Mouse (Mus musculus) lung, postnatal 0 days (tissue): ENCODE results near the gene Clca4b.

Experiments
- CTCF ChIP-seq: IDR thresholded peaks from 2 replicates; pipeline ENCODE4 v1.5.1; 2016; ENCODE audit warnings: antibody characterized with exemption, mild to moderate bottlenecking
- EP300 ChIP-seq: IDR thresholded peaks from 2 replicates; pipeline ENCODE4 v1.6.1; 2016; ENCODE audit warnings: antibody characterized with exemption, mild to moderate bottlenecking, control low read depth

- TF ChIP-seq CTCF, result no peak
- TF ChIP-seq EP300, result no peak
Observed at GRCm38 (mm10) chr3:144950829-144951228, 18.5 kb upstream of the Clca4b start.
